7 mouse cellular contexts compared by ENCODE assay signal in genomic region chr5:118563590-118563989, GRCm38 (mm10). TPM values are rescaled to one million over a fixed set of nuclear protein-coding genes. Genes with fewer than 3 reads are reported as not detected.
DNase-seq lines count a peak whose midpoint lies in the region; ATAC-seq and TF ChIP-seq lines count a peak whose summit lies in the region.

No protein-coding gene starts in this region.

- H3K27ac ChIP-seq in kidney, embryonic 15.5 days: no peak overlapping the region
- H3K27ac ChIP-seq in embryonic facial prominence, embryonic 12.5 days: 0 out of 2 replicates have a peak overlapping the region, but pooled peaks have one; percentile 17

- TF ChIP-seq CTCF in G1E (IDR thresholded peaks at IDR 0.05; ENCODE audit: low read depth, low read length): no peak

- no peak for DNase-seq in kidney, adult 8-10 months
- no peak for DNase-seq in G1E (ENCODE audit: low spot score)
- no peak for DNase-seq in thymus, postnatal 4 days
- no peak for DNase-seq in thymus, adult 18-20 months

- H3K27me3 ChIP-seq in kidney, embryonic 15.5 days: peaks cover 7% of the 10 kb centered on the region; the same call in 1 of the 2 replicates
- H3K27me3 ChIP-seq in G1E (ENCODE audit: insufficient read depth, low read length): peaks cover 4% of the 10 kb centered on the region; the same call in 1 of the 2 replicates
- H3K27me3 ChIP-seq in embryonic facial prominence, embryonic 12.5 days: no peaks in the 10 kb centered on the region

- 21% methylated on average over 6 of the region's 6 CpGs for WGBS in kidney, embryonic 15.5 days
- WGBS in embryonic facial prominence, embryonic 12.5 days: 15% methylated on average over 6 of the region's 6 CpGs

- H3K4me1 ChIP-seq in kidney, embryonic 15.5 days: peaks cover 52% of the 10 kb centered on the region
- H3K4me1 ChIP-seq in G1E (ENCODE audit: insufficient read depth, low read depth, low read length): peaks cover 56% of the 10 kb centered on the region
- H3K4me1 ChIP-seq in embryonic facial prominence, embryonic 12.5 days: peaks cover 45% of the 10 kb centered on the region

- 0 out of 2 replicates have a peak overlapping the region, but pooled peaks have one; percentile 10 for H3K9ac ChIP-seq in kidney, embryonic 15.5 days
- H3K9ac ChIP-seq in embryonic facial prominence, embryonic 12.5 days: no peak overlapping the region

- H3K4me3 ChIP-seq in kidney, embryonic 15.5 days (replicated peaks): no peak overlapping the region
- H3K4me3 ChIP-seq in G1E (ENCODE audit: low read depth, low read length): peak overlapping the region; percentile 43; the same call in 1 of the 2 replicates
- no peak overlapping the region for H3K4me3 ChIP-seq in embryonic facial prominence, embryonic 12.5 days

- no peak overlapping the region for H3K4me2 ChIP-seq in kidney, embryonic 15.5 days
- H3K4me2 ChIP-seq in embryonic facial prominence, embryonic 12.5 days (replicated peaks): 0 out of 2 replicates have a peak overlapping the region, but pooled peaks have one; percentile 9

- no peak for ATAC-seq in kidney, embryonic 15.5 days (replicated peaks; ENCODE audit: low FRiP score)
- ATAC-seq in G1E (ENCODE audit: extremely low read depth, insufficient number of reproducible peaks, low FRiP score, poor library complexity, severe bottlenecking): no peak
- ATAC-seq in embryonic facial prominence, embryonic 12.5 days (ENCODE audit: insufficient number of reproducible peaks, insufficient read depth, low FRiP score, low TSS enrichment): no peak
- ATAC-seq in megakaryocyte progenitor cell, adult 5-6 weeks (replicated peaks; ENCODE audit: poor library complexity): peak; percentile 21; the same call in 1 of the 2 replicates

- H3K36me3 ChIP-seq in kidney, embryonic 15.5 days: no peaks in the 10 kb centered on the region
- H3K36me3 ChIP-seq in G1E (replicated peaks): peaks cover 17% of the 10 kb centered on the region
- no peaks in the 10 kb centered on the region for H3K36me3 ChIP-seq in embryonic facial prominence, embryonic 12.5 days

- no peaks in the 10 kb centered on the region for H3K9me3 ChIP-seq in kidney, embryonic 15.5 days (replicated peaks)
- no peaks in the 10 kb centered on the region for H3K9me3 ChIP-seq in G1E (replicated peaks)
- H3K9me3 ChIP-seq in embryonic facial prominence, embryonic 12.5 days: no peaks in the 10 kb centered on the region

RNA-seq across cellular contexts. Expression of gene Med13l, which starts 3.1 kb away (rescaled TPM):
- 8.5 and 10.2 TPM in 2 replicates for polyA plus RNA-seq in kidney, embryonic 15.5 days (2015; fragmentation: Nextera tagmentation; extraction: Ambion mirVana)
- 66.3 and 91.7 TPM in 2 replicates for total RNA-seq in G1E (2014; fragmentation: Nextera tagmentation)
- 14.9 and 16.8 TPM in 2 replicates for total RNA-seq in G1E (2017)
- polyA plus RNA-seq in G1E (2012): 12.4 and 17.9 TPM in 2 replicates
- polyA plus RNA-seq in embryonic facial prominence, embryonic 12.5 days (2016; fragmentation: Nextera tagmentation; extraction: Ambion mirVana): 17.7 and 18.2 TPM in 2 replicates
- 27.3 and 32.4 TPM in 2 replicates for total RNA-seq in megakaryocyte progenitor cell, adult 5-6 weeks (2015)
- total RNA-seq in megakaryocyte progenitor cell, adult 5-6 weeks (2017): 24.0 and 26.3 TPM in 2 replicates
